Mouse (Mus musculus) heart, postnatal 0 days (tissue): ENCODE results near the gene Shc3. TPM values are rescaled to one million over a fixed set of nuclear protein-coding genes. Genes with fewer than 3 reads are reported as not detected.

Source experiments
- ATAC-seq: fragments of 200-750 bp; cut with Nextera tagmentation; 2 replicates; pipeline ENCODE4 v1.8.0; 2017; ENCODE audit warnings: low read depth, moderate number of reproducible peaks, moderate library complexity; ENCODE audit not compliant: insufficient read depth
- DNase-seq: peaks from one replicate; pipeline ENCODE4 v3.0.0-alpha.2; 2016; ENCODE audit warnings: low spot score
- H3K27ac ChIP-seq: fragments of 300-500 bp; sonication (generic); 2 replicates; pipeline ENCODE4 v1.5.1; 2014; ENCODE audit warnings: low read depth, mild to moderate bottlenecking
- H3K27me3 ChIP-seq: fragments of 300-500 bp; sonication (generic); 2 replicates; pipeline ENCODE4 v1.6.1; 2014; ENCODE audit warnings: low read length, mixed read lengths; ENCODE audit not compliant: control insufficient read depth, insufficient read depth
- H3K36me3 ChIP-seq: fragments of 300-500 bp; sonication (generic); replicated peaks from 2 replicates; pipeline ENCODE4 v1.6.1; 2014; ENCODE audit warnings: low read length, mixed read lengths; ENCODE audit not compliant: control insufficient read depth, insufficient read depth
- H3K4me1 ChIP-seq: fragments of 300-500 bp; sonication (generic); 2 replicates; pipeline ENCODE4 v1.6.1; 2014; ENCODE audit warnings: antibody characterized with exemption; ENCODE audit not compliant: control insufficient read depth, insufficient read depth
- H3K4me2 ChIP-seq: fragments of 300-500 bp; sonication (generic); 2 replicates; pipeline ENCODE4 v1.6.1; 2014; ENCODE audit warnings: low read depth, mild to moderate bottlenecking, low read length, moderate library complexity
- H3K4me3 ChIP-seq: fragments of 300-500 bp; sonication (generic); 2 replicates; pipeline ENCODE4 v1.5.1; 2014; ENCODE audit warnings: low read depth, low read length
- H3K9ac ChIP-seq: fragments of 300-500 bp; sonication (generic); replicated peaks from 2 replicates; pipeline ENCODE4 v1.6.1; 2014; ENCODE audit warnings: low read depth, low read length, mixed read lengths
- H3K9me3 ChIP-seq: fragments of 300-500 bp; sonication (generic); replicated peaks from 2 replicates; pipeline ENCODE4 v1.6.1; 2016; ENCODE audit warnings: low read length; ENCODE audit not compliant: control insufficient read depth
- CTCF ChIP-seq: IDR thresholded peaks from 2 replicates; pipeline ENCODE4 v1.5.1; 2016; ENCODE audit warnings: antibody characterized with exemption, control low read depth, low read depth
- EP300 ChIP-seq: IDR thresholded peaks from 2 replicates; pipeline ENCODE4 v1.6.1; 2016; ENCODE audit warnings: antibody characterized with exemption, low read depth
- WGBS: fragments of 180-500 bp; shearing (Covaris S2); extraction: QIAGEN DNeasy Blood & Tissue Kit; methylation state at CpG from one replicate; pipeline ENCODE4 v1.1.7; 2014; 5-methylcytosine and 5-hydroxymethylcytosine counted together
- polyA plus RNA-seq: library from polyadenylated mRNA; unstranded; fragments of >200 nt; fragmentation: Nextera tagmentation; extraction: Ambion mirVana; gene quantifications from 2 replicates; pipeline ENCODE4 v1.2.1, GENCODE M21; 2015
- total RNA-seq: library from RNA; depleted of rRNA; stranded (reverse); fragments of >200 nt; gene quantifications from 2 replicates; pipeline ENCODE4 v1.2.3, GENCODE M21; 2014; ENCODE audit warnings: low replicate concordance

Shc3 gene
- total and polyA plus RNA-seq, 2 experiments from 2014 or later = 0.12 to 2.1 TPM

- Histone ChIP-seq H3K4me1 (no peaks in the 10 kb centered on the region), H3K9me3 (no peaks in the 10 kb centered on the region), H3K4me3 (no peak overlapping the region), H3K27ac (no peak overlapping the region), H3K36me3 (no peaks in the 10 kb centered on the region), H3K4me2 (no peak overlapping the region), H3K27me3 (no peaks in the 10 kb centered on the region), H3K9ac (no peak overlapping the region)
- ATAC-seq (no peak), DNase-seq (no peak)
- TF ChIP-seq EP300 (no peak), CTCF (no peak)
- WGBS = 82% methylated on average over 11 of the region's 11 CpGs
Measured at GRCm38 (mm10) chr13:51482786-51483185, 86.4 kb downstream of the Shc3 start.

- no peak; the same call in 1 of the 2 replicates for ATAC-seq
- DNase-seq = no peak
- no peaks in the 10 kb centered on the region for H3K27me3 ChIP-seq
- WGBS = 53% methylated on average over 11 of the region's 11 CpGs
- H3K4me2 ChIP-seq = no peak overlapping the region
- H3K9me3 ChIP-seq = no peaks in the 10 kb centered on the region
- no peak overlapping the region for H3K9ac ChIP-seq
- H3K36me3 ChIP-seq = no peaks in the 10 kb centered on the region
- no peak for TF ChIP-seq CTCF
- TF ChIP-seq EP300 = no peak
- H3K27ac ChIP-seq = no peak overlapping the region
- H3K4me1 ChIP-seq = no peaks in the 10 kb centered on the region
- no peak overlapping the region for H3K4me3 ChIP-seq
Measured at GRCm38 (mm10) chr13:51480341-51481011, 88.7 kb downstream of the Shc3 start.

DNA sequence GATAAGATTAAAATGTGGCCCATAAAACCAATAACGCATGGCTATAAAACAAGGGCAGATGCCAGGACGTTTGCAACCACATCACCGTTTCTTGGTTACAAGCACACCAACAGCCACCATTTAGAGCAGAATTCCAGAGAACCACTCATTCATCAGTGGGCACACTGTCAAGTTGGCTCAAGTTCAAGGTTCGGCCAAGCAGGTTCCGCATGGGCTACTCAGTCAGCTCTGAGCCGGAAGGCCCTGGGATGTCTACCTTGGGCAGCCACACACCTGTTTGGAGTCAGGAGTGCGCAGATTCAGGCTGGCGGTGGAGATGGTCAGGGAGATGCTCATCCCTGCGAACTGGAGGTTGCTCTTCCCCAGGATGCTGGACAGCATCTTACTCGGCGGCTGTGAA is 89.4 kb downstream of the Shc3 start:
- Histone ChIP-seq H3K4me2 (no peak overlapping the region), H3K4me3 (no peak overlapping the region), H3K4me1 (no peaks in the 10 kb centered on the region), H3K9ac (no peak overlapping the region), H3K27ac (no peak overlapping the region), H3K9me3 (no peaks in the 10 kb centered on the region), H3K27me3 (no peaks in the 10 kb centered on the region), H3K36me3 (no peaks in the 10 kb centered on the region)
- TF ChIP-seq EP300 (no peak), CTCF (no peak)
- ATAC-seq (no peak), DNase-seq (no peak)
- 86% methylated on average over 11 of the region's 11 CpGs for WGBS

GRCm38 (mm10) chr13:51476991-51477390 is 92.2 kb downstream of the Shc3 start:
- Histone ChIP-seq H3K4me1 (no peaks in the 10 kb centered on the region), H3K9me3 (no peaks in the 10 kb centered on the region), H3K9ac (no peak overlapping the region), H3K4me3 (no peak overlapping the region), H3K36me3 (no peaks in the 10 kb centered on the region), H3K27ac (no peak overlapping the region), H3K4me2 (no peak overlapping the region), H3K27me3 (no peaks in the 10 kb centered on the region)
- TF ChIP-seq CTCF (no peak), EP300 (no peak)
- DNase-seq (no peak), ATAC-seq (no peak)
- WGBS = 57% methylated on average over 10 of the region's 10 CpGs

- Histone ChIP-seq H3K4me3 (no peak overlapping the region), H3K4me2 (no peak overlapping the region), H3K9me3 (no peaks in the 10 kb centered on the region), H3K36me3 (no peaks in the 10 kb centered on the region), H3K27ac (no peak overlapping the region), H3K9ac (no peak overlapping the region), H3K27me3 (no peaks in the 10 kb centered on the region), H3K4me1 (no peaks in the 10 kb centered on the region)
- TF ChIP-seq CTCF (no peak), EP300 (no peak)
- ATAC-seq (no peak), DNase-seq (no peak)
- WGBS = 68% methylated on average over 17 of the region's 17 CpGs
Measured at GRCm38 (mm10) chr13:51468697-51469250, 100.4 kb downstream of the Shc3 start.
